Mouse (Mus musculus): Measurements from ENCODE around the gene Cfap221. TPM values are rescaled to one million over a fixed set of nuclear protein-coding genes. Genes with fewer than 3 reads are reported as not detected.
A peak's percentile ranks its signal among the peaks of the same experiment; 100 is the strongest.

The Cfap221 gene
- not detected in 2 replicates for total RNA-seq (2014; fragmentation: Nextera tagmentation)
- not detected in 2 replicates for total RNA-seq (2017)

- ATAC-seq (replicated peaks; ENCODE audit: poor library complexity, severe bottlenecking) = peak; percentile 94
Observed at GRCm38 (mm10) chr1:119996798-119997581, at the start of gene Cfap221. Gene Cfap221, minus strand, starts transcription at chr1:119997234.

- ATAC-seq (replicated peaks; ENCODE audit: poor library complexity, severe bottlenecking) = peak; percentile 93
Observed at GRCm38 (mm10) chr1:120044584-120044983, 47.5 kb upstream of the Cfap221 start.

GRCm38 (mm10) chr1:120042421-120042820, 45.4 kb upstream of the Cfap221 start:
- no peak for ATAC-seq (replicated peaks; ENCODE audit: poor library complexity, severe bottlenecking)

- peak; percentile 54 for ATAC-seq (replicated peaks; ENCODE audit: poor library complexity, severe bottlenecking)
Observed at GRCm38 (mm10) chr1:120038594-120038993, 41.6 kb upstream of the Cfap221 start.

GRCm38 (mm10) chr1:120037021-120037683, 40.1 kb upstream of the Cfap221 start:
- no peak for ATAC-seq (replicated peaks; ENCODE audit: poor library complexity, severe bottlenecking)

- ATAC-seq (replicated peaks; ENCODE audit: poor library complexity, severe bottlenecking) = no peak
Observed at GRCm38 (mm10) chr1:120035456-120036034, 38.5 kb upstream of the Cfap221 start.

GRCm38 (mm10) chr1:120034793-120035192, 37.8 kb upstream of the Cfap221 start:
- ATAC-seq (replicated peaks; ENCODE audit: poor library complexity, severe bottlenecking) = no peak

- no peak for ATAC-seq (replicated peaks; ENCODE audit: poor library complexity, severe bottlenecking)
Observed at GRCm38 (mm10) chr1:120033469-120033854, 36.4 kb upstream of the Cfap221 start.

GRCm38 (mm10) chr1:120032804-120033468, 35.9 kb upstream of the Cfap221 start:
- ATAC-seq (replicated peaks; ENCODE audit: poor library complexity, severe bottlenecking) = peak; percentile 89

GRCm38 (mm10) chr1:120030474-120030873, 33.4 kb upstream of the Cfap221 start:
- no peak for ATAC-seq (replicated peaks; ENCODE audit: poor library complexity, severe bottlenecking)

GRCm38 (mm10) chr1:120027693-120028092, 30.7 kb upstream of the Cfap221 start:
- ATAC-seq (replicated peaks; ENCODE audit: poor library complexity, severe bottlenecking) = no peak

GRCm38 (mm10) chr1:120025050-120025439, 28.0 kb upstream of the Cfap221 start:
- ATAC-seq (replicated peaks; ENCODE audit: poor library complexity, severe bottlenecking) = no peak

- no peak for ATAC-seq (replicated peaks; ENCODE audit: poor library complexity, severe bottlenecking)
Observed at GRCm38 (mm10) chr1:120024331-120025049, 27.5 kb upstream of the Cfap221 start.

GRCm38 (mm10) chr1:120021951-120022350, 24.9 kb upstream of the Cfap221 start:
- no peak for ATAC-seq (replicated peaks; ENCODE audit: poor library complexity, severe bottlenecking)

GRCm38 (mm10) chr1:120020322-120020897, 23.4 kb upstream of the Cfap221 start:
- peak; percentile 54 for ATAC-seq (replicated peaks; ENCODE audit: poor library complexity, severe bottlenecking)

GRCm38 (mm10) chr1:120019428-120019827, 22.4 kb upstream of the Cfap221 start:
- peak; percentile 61 for ATAC-seq (replicated peaks; ENCODE audit: poor library complexity, severe bottlenecking)

GRCm38 (mm10) chr1:120018900-120019299, 21.9 kb upstream of the Cfap221 start:
- no peak for ATAC-seq (replicated peaks; ENCODE audit: poor library complexity, severe bottlenecking)

GRCm38 (mm10) chr1:120016240-120016639, 19.2 kb upstream of the Cfap221 start:
- ATAC-seq (replicated peaks; ENCODE audit: poor library complexity, severe bottlenecking) = peak; percentile 73

- ATAC-seq (replicated peaks; ENCODE audit: poor library complexity, severe bottlenecking) = peak; percentile 67
Observed at GRCm38 (mm10) chr1:120013111-120013510, 16.1 kb upstream of the Cfap221 start.

- ATAC-seq (replicated peaks; ENCODE audit: poor library complexity, severe bottlenecking) = no peak
Observed at GRCm38 (mm10) chr1:120012638-120013037, 15.6 kb upstream of the Cfap221 start.
